Mouse (Mus musculus): Measurements from ENCODE around the gene S100a5. TPM values are rescaled to one million over a fixed set of nuclear protein-coding genes. Genes with fewer than 3 reads are reported as not detected.

Gene S100a5
- polyA plus RNA-seq, 1 experiment = 0.43 TPM

- Histone ChIP-seq H3K36me3 (ENCODE audit: control insufficient read depth, insufficient read depth) (no peaks in the 10 kb centered on the region), H3K79me2 (ENCODE audit: control insufficient read depth, insufficient read depth) (no peaks in the 10 kb centered on the region), H3K27me3 (ENCODE audit: control insufficient read depth, insufficient read depth, insufficient read length) (no peaks in the 10 kb centered on the region), H3K4me3 (ENCODE audit: insufficient read depth, poor library complexity, severe bottlenecking) (no peak overlapping the region), H3K79me3 (ENCODE audit: low read depth) (no peaks in the 10 kb centered on the region), H3ac (ENCODE audit: control insufficient read depth, insufficient read length, low read depth) (no peak overlapping the region)
- no peak for TF ChIP-seq CEBPB (IDR thresholded peaks at IDR 0.05; ENCODE audit: low read depth)
- TF ChIP-seq MYOD1 (IDR thresholded peaks at IDR 0.05; ENCODE audit: control insufficient read depth, insufficient read length, low read depth) = no peak
- no peak for TF ChIP-seq USF1 (IDR thresholded peaks at IDR 0.05; ENCODE audit: low read depth)
- TF ChIP-seq CTCF (IDR thresholded peaks at IDR 0.05; ENCODE audit: control insufficient read depth, insufficient read depth, insufficient read length) = no peak
- TF ChIP-seq FOSL1 (IDR thresholded peaks at IDR 0.05; ENCODE audit: insufficient read depth, low read length, poor library complexity, severe bottlenecking) = no peak
- no peak for TF ChIP-seq MYOG (IDR thresholded peaks at IDR 0.05; ENCODE audit: control insufficient read depth, extremely low read depth, insufficient read length)
- TF ChIP-seq MAX (IDR thresholded peaks at IDR 0.05) = no peak
These were observed 12.8 kb upstream of the S100a5 start for GRCm38 (mm10) chr3:90595556-90595955.

DNA sequence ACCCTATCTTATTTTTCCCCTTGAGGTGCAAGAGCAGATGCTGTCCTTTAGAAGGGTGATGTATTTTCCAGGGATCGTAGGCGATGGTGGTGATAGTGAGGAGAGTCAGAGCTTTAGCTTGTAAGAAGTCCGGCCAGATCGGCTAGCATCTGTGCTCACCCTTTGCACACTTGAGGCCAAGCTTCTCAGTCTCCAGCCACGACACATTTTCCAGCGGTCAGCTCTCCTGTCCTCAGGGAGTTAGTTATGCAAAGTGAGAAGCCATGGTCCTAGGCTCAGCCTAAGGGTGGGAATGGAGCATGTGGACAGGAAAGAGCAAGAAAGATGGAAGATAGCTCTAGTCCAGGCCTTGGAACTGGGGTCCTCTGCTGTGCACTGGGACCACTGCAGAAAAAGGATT is 11.5 kb upstream of the S100a5 start:
- Histone ChIP-seq H3ac (ENCODE audit: control insufficient read depth, insufficient read length, low read depth) (no peak overlapping the region), H3K4me3 (ENCODE audit: insufficient read depth, poor library complexity, severe bottlenecking) (no peak overlapping the region), H3K79me3 (ENCODE audit: low read depth) (no peaks in the 10 kb centered on the region), H3K27me3 (ENCODE audit: control insufficient read depth, insufficient read depth, insufficient read length) (no peaks in the 10 kb centered on the region), H3K36me3 (ENCODE audit: control insufficient read depth, insufficient read depth) (no peaks in the 10 kb centered on the region), H3K79me2 (ENCODE audit: control insufficient read depth, insufficient read depth) (peaks cover 2% of the 10 kb centered on the region)
- TF ChIP-seq CTCF (IDR thresholded peaks at IDR 0.05; ENCODE audit: control insufficient read depth, insufficient read depth, insufficient read length) = no peak
- TF ChIP-seq MAX (IDR thresholded peaks at IDR 0.05) = no peak
- no peak for TF ChIP-seq USF1 (IDR thresholded peaks at IDR 0.05; ENCODE audit: low read depth)
- no peak for TF ChIP-seq CEBPB (IDR thresholded peaks at IDR 0.05; ENCODE audit: low read depth)
- no peak for TF ChIP-seq MYOG (IDR thresholded peaks at IDR 0.05; ENCODE audit: control insufficient read depth, extremely low read depth, insufficient read length)
- no peak for TF ChIP-seq MYOD1 (IDR thresholded peaks at IDR 0.05; ENCODE audit: control insufficient read depth, insufficient read length, low read depth)
- no peak for TF ChIP-seq FOSL1 (IDR thresholded peaks at IDR 0.05; ENCODE audit: insufficient read depth, low read length, poor library complexity, severe bottlenecking)

DNA sequence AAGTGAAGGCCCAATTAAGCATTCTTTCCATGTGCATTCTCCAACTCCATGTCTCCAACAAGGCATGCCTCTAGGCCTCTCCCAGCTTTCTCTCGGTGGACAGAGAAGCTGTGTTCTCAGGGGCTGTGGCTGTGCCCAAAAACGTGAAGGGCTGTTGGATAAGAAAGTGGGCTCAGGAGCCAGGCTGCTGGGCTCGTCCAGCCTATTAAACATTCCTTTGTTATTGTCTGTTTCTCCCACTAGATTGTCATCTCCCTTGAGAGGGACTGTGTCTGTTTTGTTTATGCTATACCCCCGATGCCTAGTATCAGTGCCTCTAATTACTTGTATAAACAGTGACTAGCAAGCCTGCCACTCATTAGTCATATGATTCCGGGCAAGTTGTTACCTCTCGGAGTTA is 10.6 kb upstream of the S100a5 start:
- Histone ChIP-seq H3K36me3 (ENCODE audit: control insufficient read depth, insufficient read depth) (no peaks in the 10 kb centered on the region), H3K4me3 (ENCODE audit: insufficient read depth, poor library complexity, severe bottlenecking) (no peak overlapping the region), H3K79me3 (ENCODE audit: low read depth) (peaks cover 2% of the 10 kb centered on the region), H3K79me2 (ENCODE audit: control insufficient read depth, insufficient read depth) (peaks cover 12% of the 10 kb centered on the region), H3K27me3 (ENCODE audit: control insufficient read depth, insufficient read depth, insufficient read length) (no peaks in the 10 kb centered on the region), H3ac (ENCODE audit: control insufficient read depth, insufficient read length, low read depth) (no peak overlapping the region)
- no peak for TF ChIP-seq CTCF (IDR thresholded peaks at IDR 0.05; ENCODE audit: control insufficient read depth, insufficient read depth, insufficient read length)
- TF ChIP-seq FOSL1 (IDR thresholded peaks at IDR 0.05; ENCODE audit: insufficient read depth, low read length, poor library complexity, severe bottlenecking) = peak; percentile 7
- peak; percentile 18 for TF ChIP-seq MAX (IDR thresholded peaks at IDR 0.05)
- TF ChIP-seq MYOD1 (IDR thresholded peaks at IDR 0.05; ENCODE audit: control insufficient read depth, insufficient read length, low read depth) = no peak
- no peak for TF ChIP-seq CEBPB (IDR thresholded peaks at IDR 0.05; ENCODE audit: low read depth)

GRCm38 (mm10) chr3:90598212-90598611 is 10.1 kb upstream of the S100a5 start:
- Histone ChIP-seq H3K79me3 (ENCODE audit: low read depth) (peaks cover 6% of the 10 kb centered on the region), H3K27me3 (ENCODE audit: control insufficient read depth, insufficient read depth, insufficient read length) (no peaks in the 10 kb centered on the region), H3K36me3 (ENCODE audit: control insufficient read depth, insufficient read depth) (no peaks in the 10 kb centered on the region), H3K4me3 (ENCODE audit: insufficient read depth, poor library complexity, severe bottlenecking) (no peak overlapping the region), H3ac (ENCODE audit: control insufficient read depth, insufficient read length, low read depth) (no peak overlapping the region), H3K79me2 (ENCODE audit: control insufficient read depth, insufficient read depth) (peaks cover 16% of the 10 kb centered on the region)
- TF ChIP-seq MYOG (IDR thresholded peaks at IDR 0.05; ENCODE audit: control insufficient read depth, extremely low read depth, insufficient read length) = no peak
- TF ChIP-seq FOSL1 (IDR thresholded peaks at IDR 0.05; ENCODE audit: insufficient read depth, low read length, poor library complexity, severe bottlenecking) = no peak
- TF ChIP-seq USF1 (IDR thresholded peaks at IDR 0.05; ENCODE audit: low read depth) = peak; percentile 94
- no peak for TF ChIP-seq CTCF (IDR thresholded peaks at IDR 0.05; ENCODE audit: control insufficient read depth, insufficient read depth, insufficient read length)

- Histone ChIP-seq H3K79me3 (ENCODE audit: low read depth) (peaks cover 14% of the 10 kb centered on the region), H3K27me3 (ENCODE audit: control insufficient read depth, insufficient read depth, insufficient read length) (no peaks in the 10 kb centered on the region), H3K36me3 (ENCODE audit: control insufficient read depth, insufficient read depth) (no peaks in the 10 kb centered on the region), H3ac (ENCODE audit: control insufficient read depth, insufficient read length, low read depth) (no peak overlapping the region), H3K4me3 (ENCODE audit: insufficient read depth, poor library complexity, severe bottlenecking) (no peak overlapping the region), H3K79me2 (ENCODE audit: control insufficient read depth, insufficient read depth) (peaks cover 28% of the 10 kb centered on the region)
- TF ChIP-seq MYOD1 (IDR thresholded peaks at IDR 0.05; ENCODE audit: control insufficient read depth, insufficient read length, low read depth) (no peak), USF1 (IDR thresholded peaks at IDR 0.05; ENCODE audit: low read depth) (no peak), MAX (IDR thresholded peaks at IDR 0.05) (no peak), FOSL1 (IDR thresholded peaks at IDR 0.05; ENCODE audit: insufficient read depth, low read length, poor library complexity, severe bottlenecking) (no peak), MYOG (IDR thresholded peaks at IDR 0.05; ENCODE audit: control insufficient read depth, extremely low read depth, insufficient read length) (no peak), CTCF (IDR thresholded peaks at IDR 0.05; ENCODE audit: control insufficient read depth, insufficient read depth, insufficient read length) (no peak), CEBPB (IDR thresholded peaks at IDR 0.05; ENCODE audit: low read depth) (no peak)
These were observed 8.9 kb upstream of the S100a5 start for GRCm38 (mm10) chr3:90599401-90599800.

DNA sequence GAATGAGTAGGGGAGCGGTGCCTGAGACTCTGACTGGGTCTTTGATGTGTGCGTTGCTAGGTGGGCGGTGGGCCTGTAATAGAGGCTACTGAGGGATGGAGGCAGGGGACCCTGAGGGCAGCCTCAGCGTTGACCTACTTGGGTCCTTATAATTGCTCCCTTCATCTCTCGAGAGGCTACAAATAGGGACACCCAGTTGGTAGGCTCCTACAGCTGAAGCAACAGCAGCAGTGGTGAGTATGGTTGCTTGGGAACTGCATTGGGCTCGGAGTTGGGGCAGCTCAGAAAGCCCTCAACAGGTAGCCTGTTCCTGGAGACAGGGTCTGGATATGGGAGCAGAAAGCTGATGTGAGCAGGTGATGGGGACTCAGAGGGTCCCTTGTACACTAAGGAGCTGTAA is 8.3 kb upstream of the S100a5 start:
- H3K4me3 ChIP-seq (ENCODE audit: insufficient read depth, poor library complexity, severe bottlenecking) = no peak overlapping the region
- peaks cover 35% of the 10 kb centered on the region for H3K79me2 ChIP-seq (ENCODE audit: control insufficient read depth, insufficient read depth)
- TF ChIP-seq MAX (IDR thresholded peaks at IDR 0.05) (no peak), CEBPB (IDR thresholded peaks at IDR 0.05; ENCODE audit: low read depth) (no peak), FOSL1 (IDR thresholded peaks at IDR 0.05; ENCODE audit: insufficient read depth, low read length, poor library complexity, severe bottlenecking) (no peak), MYOG (IDR thresholded peaks at IDR 0.05; ENCODE audit: control insufficient read depth, extremely low read depth, insufficient read length) (no peak), MYOD1 (IDR thresholded peaks at IDR 0.05; ENCODE audit: control insufficient read depth, insufficient read length, low read depth) (no peak), USF1 (IDR thresholded peaks at IDR 0.05; ENCODE audit: low read depth) (no peak), CTCF (IDR thresholded peaks at IDR 0.05; ENCODE audit: control insufficient read depth, insufficient read depth, insufficient read length) (no peak)
- peaks cover 20% of the 10 kb centered on the region for H3K79me3 ChIP-seq (ENCODE audit: low read depth)
- no peak overlapping the region for H3ac ChIP-seq (ENCODE audit: control insufficient read depth, insufficient read length, low read depth)
- H3K27me3 ChIP-seq (ENCODE audit: control insufficient read depth, insufficient read depth, insufficient read length) = no peaks in the 10 kb centered on the region
- H3K36me3 ChIP-seq (ENCODE audit: control insufficient read depth, insufficient read depth) = peaks cover 4% of the 10 kb centered on the region
